Mouse (Mus musculus) myocyte (in vitro differentiated cells): Measurements from ENCODE around the gene Catsperd. TPM values are rescaled to one million over a fixed set of nuclear protein-coding genes. Genes with fewer than 3 reads are reported as not detected.

Experiments used
- H3K27me3 ChIP-seq: one replicate; pipeline ENCODE4 v1.6.1; 2011; ENCODE audit not compliant: control insufficient read depth, insufficient read depth, insufficient read length
- H3K36me3 ChIP-seq: one replicate; pipeline ENCODE4 v1.6.1; 2011; ENCODE audit not compliant: control insufficient read depth, insufficient read depth
- H3K4me2 ChIP-seq: one replicate; pipeline ENCODE4 v1.6.1; 2011; ENCODE audit warnings: low read depth, control low read depth
- H3K4me3 ChIP-seq: one replicate; pipeline ENCODE4 v1.5.1; 2011; ENCODE audit warnings: mild to moderate bottlenecking, control low read depth, moderate library complexity
- H3K79me2 ChIP-seq: one replicate; pipeline ENCODE4 v1.6.1; 2011; ENCODE audit not compliant: control insufficient read depth, insufficient read depth
- H3ac ChIP-seq: one replicate; pipeline ENCODE4 v1.6.1; 2011; ENCODE audit not compliant: control insufficient read depth, insufficient read length
- CEBPB ChIP-seq: IDR thresholded peaks from 2 replicates; pipeline ENCODE4 v1.6.1; 2011; ENCODE audit warnings: mild to moderate bottlenecking, moderate library complexity; ENCODE audit not compliant: poor library complexity, insufficient read depth, severe bottlenecking
- E2F4 ChIP-seq: IDR thresholded peaks from one replicate; pipeline ENCODE4 v1.6.1; 2011; ENCODE audit warnings: mild to moderate bottlenecking, control low read depth, moderate library complexity; ENCODE audit not compliant: insufficient read depth
- MAX ChIP-seq: IDR thresholded peaks from one replicate; pipeline ENCODE4 v1.6.1; 2011; ENCODE audit warnings: low read depth, mild to moderate bottlenecking, control low read depth
- MYOD1 ChIP-seq, 3 experiments: IDR thresholded peaks; one replicate each; pipeline ENCODE4 v1.6.1; 2011; ENCODE audit warnings: control low read depth in 2 of 3, low read depth in 2 of 3, mild to moderate bottlenecking in 2 of 3, moderate library complexity in 1 of 3; ENCODE audit not compliant: insufficient read length in 2 of 3, control insufficient read depth in 1 of 3
- MYOG ChIP-seq, 3 experiments: IDR thresholded peaks; one replicate each; pipeline ENCODE4 v1.6.1; 2011; ENCODE audit warnings: control low read depth in 2 of 3, low read depth in 2 of 3, mild to moderate bottlenecking in 2 of 3; ENCODE audit not compliant: insufficient read length in 2 of 3, control insufficient read depth in 1 of 3, insufficient read depth in 1 of 3
- POLR2A ChIP-seq: IDR thresholded peaks from one replicate; pipeline ENCODE4 v1.6.1; 2011; ENCODE audit warnings: low read depth, mild to moderate bottlenecking, control low read depth, moderate library complexity; ENCODE audit not compliant: insufficient read length
- POLR2AphosphoS2 ChIP-seq: IDR thresholded peaks from one replicate; pipeline ENCODE4 v1.6.1; 2011; ENCODE audit warnings: low read depth, control low read depth; ENCODE audit not compliant: insufficient read length
- REST ChIP-seq: IDR thresholded peaks from one replicate; pipeline ENCODE4 v1.6.1; 2011; ENCODE audit warnings: mild to moderate bottlenecking, control low read depth, moderate library complexity; ENCODE audit not compliant: insufficient read depth, insufficient read length
- SRF ChIP-seq: IDR thresholded peaks from one replicate; pipeline ENCODE4 v1.6.1; 2011; ENCODE audit warnings: low read depth; ENCODE audit not compliant: control insufficient read depth, insufficient read length
- TCF12 ChIP-seq: IDR thresholded peaks from one replicate; pipeline ENCODE4 v1.6.1; 2011; ENCODE audit warnings: mild to moderate bottlenecking, control low read depth; ENCODE audit not compliant: poor library complexity, insufficient read depth, severe bottlenecking
- TCF3 ChIP-seq: IDR thresholded peaks from one replicate; pipeline ENCODE4 v1.6.1; 2011; ENCODE audit warnings: low read depth, control low read depth; ENCODE audit not compliant: insufficient read length
- USF1 ChIP-seq: IDR thresholded peaks from one replicate; pipeline ENCODE4 v1.6.1; 2011; ENCODE audit warnings: low read depth, mild to moderate bottlenecking, control low read depth, moderate library complexity
- polyA plus RNA-seq: library from polyadenylated mRNA; unstranded; fragments of >200 nt; fragmentation: generic; extraction: Trizol; gene quantifications from one replicate; pipeline ENCODE4 v1.2.1, GENCODE M21; 2012; ENCODE audit warnings: missing spikeins

Catsperd gene
- polyA plus RNA-seq, 1 experiment = 0.16 TPM

- Histone ChIP-seq H3K4me3 (no peak overlapping the region), H3K27me3 (peaks cover 20% of the 10 kb centered on the region), H3ac (no peak overlapping the region), H3K36me3 (no peaks in the 10 kb centered on the region), H3K79me2 (no peaks in the 10 kb centered on the region), H3K4me2 (no peak overlapping the region)
- TF ChIP-seq TCF3 (no peak), CEBPB (no peak), SRF (no peak), POLR2A (no peak), MYOG (IDR thresholded peaks at IDR 0.05; ENCODE audit: control insufficient read depth in 1 of 3, insufficient read depth in 1 of 3, insufficient read length in 2 of 3, low read depth in 2 of 3) (no peak), MYOD1 (IDR thresholded peaks at IDR 0.05; ENCODE audit: control insufficient read depth in 1 of 3, insufficient read length in 2 of 3, low read depth in 2 of 3) (no peak), USF1 (no peak), REST (no peak), E2F4 (no peak), MAX (no peak), TCF12 (no peak)
These were observed 3.9 kb downstream of the Catsperd start for GRCm38 (mm10) chr17:56631807-56632206.

GRCm38 (mm10) chr17:56634023-56634422 lies 6.1 kb downstream of the Catsperd start:
- no peaks in the 10 kb centered on the region for H3K36me3 ChIP-seq
- no peak overlapping the region for H3K4me2 ChIP-seq
- no peaks in the 10 kb centered on the region for H3K79me2 ChIP-seq
- H3K4me3 ChIP-seq = no peak overlapping the region
- peaks cover 24% of the 10 kb centered on the region for H3K27me3 ChIP-seq
- TF ChIP-seq POLR2A (no peak), TCF3 (no peak), REST (no peak), MYOD1 (IDR thresholded peaks at IDR 0.05; ENCODE audit: control insufficient read depth in 1 of 3, insufficient read length in 2 of 3, low read depth in 2 of 3) (no peak), MAX (no peak), USF1 (no peak), MYOG (IDR thresholded peaks at IDR 0.05; ENCODE audit: control insufficient read depth in 1 of 3, insufficient read depth in 1 of 3, insufficient read length in 2 of 3, low read depth in 2 of 3) (no peak), E2F4 (no peak), TCF12 (no peak), POLR2AphosphoS2 (no peak), CEBPB (no peak), SRF (no peak)
- H3ac ChIP-seq = no peak overlapping the region

GRCm38 (mm10) chr17:56643237-56643636 lies 15.3 kb downstream of the Catsperd start:
- no peak for TF ChIP-seq MAX
- no peak for TF ChIP-seq USF1
- no peak for TF ChIP-seq SRF
- no peak for TF ChIP-seq TCF3
- TF ChIP-seq CEBPB = no peak
- TF ChIP-seq MYOG (IDR thresholded peaks at IDR 0.05; ENCODE audit: control insufficient read depth in 1 of 3, insufficient read depth in 1 of 3, insufficient read length in 2 of 3, low read depth in 2 of 3) = no peak
- no peak for TF ChIP-seq REST
- no peak for TF ChIP-seq TCF12
- no peak for TF ChIP-seq POLR2AphosphoS2
- no peak for TF ChIP-seq POLR2A
- TF ChIP-seq E2F4 = no peak
- Histone ChIP-seq H3ac (no peak overlapping the region), H3K27me3 (peaks cover 11% of the 10 kb centered on the region), H3K79me2 (no peaks in the 10 kb centered on the region), H3K4me3 (no peak overlapping the region), H3K4me2 (no peak overlapping the region), H3K36me3 (no peaks in the 10 kb centered on the region)

GRCm38 (mm10) chr17:56647546-56647945 lies 19.6 kb downstream of the Catsperd start:
- H3ac ChIP-seq = no peak overlapping the region
- H3K27me3 ChIP-seq = peaks cover 5% of the 10 kb centered on the region
- no peak overlapping the region for H3K4me3 ChIP-seq
- no peak overlapping the region for H3K4me2 ChIP-seq
- no peaks in the 10 kb centered on the region for H3K36me3 ChIP-seq
- H3K79me2 ChIP-seq = no peaks in the 10 kb centered on the region
- TF ChIP-seq MAX (no peak), POLR2AphosphoS2 (no peak), REST (no peak)

DNA sequence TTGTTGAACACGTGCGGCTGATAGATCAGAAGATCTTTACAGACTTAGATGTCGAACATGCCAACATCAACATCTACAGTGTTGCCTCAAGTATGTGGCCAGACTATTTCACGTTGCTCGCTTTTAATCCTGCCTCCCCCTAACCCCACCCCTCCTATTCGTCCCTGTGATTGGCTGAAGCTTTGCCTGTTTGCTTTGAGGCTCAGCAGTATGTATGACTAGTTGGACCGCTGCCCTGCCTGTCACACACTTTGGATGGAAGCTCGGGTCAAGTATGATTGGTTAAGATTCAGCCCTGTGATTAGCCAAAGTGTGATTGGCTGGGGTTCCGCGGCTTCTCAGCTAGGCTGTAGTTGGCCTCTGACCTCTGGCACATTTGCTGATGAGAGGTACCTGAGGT lies 23.9 kb downstream of the Catsperd start:
- TF ChIP-seq E2F4 = no peak
- TF ChIP-seq POLR2A = no peak
- TF ChIP-seq USF1 = no peak
- TF ChIP-seq MYOG (IDR thresholded peaks at IDR 0.05; ENCODE audit: control insufficient read depth in 1 of 3, insufficient read depth in 1 of 3, insufficient read length in 2 of 3, low read depth in 2 of 3) = no peak
- no peak for TF ChIP-seq TCF12
- no peak for TF ChIP-seq CEBPB
- no peak for TF ChIP-seq REST
- no peak for TF ChIP-seq MYOD1 (IDR thresholded peaks at IDR 0.05; ENCODE audit: control insufficient read depth in 1 of 3, insufficient read length in 2 of 3, low read depth in 2 of 3)
- TF ChIP-seq TCF3 = no peak
- TF ChIP-seq MAX = no peak
- TF ChIP-seq SRF = no peak
- no peak for TF ChIP-seq POLR2AphosphoS2
- no peak overlapping the region for H3K4me2 ChIP-seq
- H3K4me3 ChIP-seq = no peak overlapping the region

More for the DNA sequence above, 23.9 kb downstream of the Catsperd start:
- H3ac ChIP-seq = no peak overlapping the region
- no peaks in the 10 kb centered on the region for H3K79me2 ChIP-seq
- H3K27me3 ChIP-seq = peaks cover 11% of the 10 kb centered on the region
- no peaks in the 10 kb centered on the region for H3K36me3 ChIP-seq
